Mouse (Mus musculus) stomach, embryonic 16.5 days (tissue): ENCODE results near the gene 2510009E07Rik. TPM values are rescaled to one million over a fixed set of nuclear protein-coding genes. Genes with fewer than 3 reads are reported as not detected.
"Not testable (repeated sequence)": the region's sequence is repeated elsewhere in the genome, so short reads cannot be mapped to it uniquely, and the experiment has no call there.

Experiments
- ATAC-seq: fragments of 200-750 bp; cut with Nextera tagmentation; 2 replicates; pipeline ENCODE4 v1.8.0; 2017; ENCODE audit warnings: moderate number of reproducible peaks, moderate TSS enrichment; ENCODE audit not compliant: insufficient read depth, low FRiP score
- H3K27ac ChIP-seq: fragments of 300-500 bp; sonication (generic); 2 replicates; pipeline ENCODE4 v1.5.1; 2014; ENCODE audit warnings: low read length
- H3K27me3 ChIP-seq: fragments of 300-500 bp; sonication (generic); 2 replicates; pipeline ENCODE4 v1.6.1; 2014; ENCODE audit warnings: low read length, control low read depth, mixed read lengths; ENCODE audit not compliant: control insufficient read depth, insufficient read depth
- H3K36me3 ChIP-seq: fragments of 300-500 bp; sonication (generic); 2 replicates; pipeline ENCODE4 v1.6.1; 2014; ENCODE audit warnings: low read length; ENCODE audit not compliant: control insufficient read depth, insufficient read depth
- H3K4me1 ChIP-seq: fragments of 300-500 bp; sonication (generic); 2 replicates; pipeline ENCODE4 v1.6.1; 2014; ENCODE audit warnings: low read length, control low read depth, mixed read lengths; ENCODE audit not compliant: control insufficient read depth, insufficient read depth
- H3K4me2 ChIP-seq: fragments of 300-500 bp; sonication (generic); 2 replicates; pipeline ENCODE4 v1.6.1; 2014; ENCODE audit warnings: low read depth, low read length, mixed read lengths
- H3K4me3 ChIP-seq: fragments of 300-500 bp; sonication (generic); replicated peaks from 2 replicates; pipeline ENCODE4 v1.5.1; 2014; ENCODE audit warnings: mild to moderate bottlenecking, low read length
- H3K9ac ChIP-seq: fragments of 300-500 bp; sonication (generic); 2 replicates; pipeline ENCODE4 v1.6.1; 2014; ENCODE audit warnings: low read length
- H3K9me3 ChIP-seq: fragments of 300-500 bp; sonication (generic); replicated peaks from 2 replicates; pipeline ENCODE4 v1.6.1; 2016; ENCODE audit warnings: low read length, control low read depth; ENCODE audit not compliant: control insufficient read depth
- WGBS: fragments of 180-500 bp; shearing (Covaris S2); extraction: QIAGEN DNeasy Blood & Tissue Kit; methylation state at CpG from one replicate; pipeline ENCODE4 v1.1.7; 2014; 5-methylcytosine and 5-hydroxymethylcytosine counted together
- polyA plus RNA-seq: library from polyadenylated mRNA; unstranded; fragments of >200 nt; fragmentation: Nextera tagmentation; extraction: Ambion mirVana; gene quantifications from 2 replicates; pipeline ENCODE4 v1.2.1, GENCODE M21; 2015

The 2510009E07Rik gene
- polyA plus RNA-seq, 1 experiment from 2014 or later = 17.9 TPM

- WGBS = 0% methylated on average over 45 of the region's 45 CpGs
- ATAC-seq = peak; percentile 58
- peak overlapping the region; percentile 91 for H3K27ac ChIP-seq
- H3K9me3 ChIP-seq = no peaks in the 10 kb centered on the region
- peak overlapping the region; percentile 96 for H3K9ac ChIP-seq
- H3K4me3 ChIP-seq = peak overlapping the region; percentile 87
- no peaks in the 10 kb centered on the region for H3K36me3 ChIP-seq
- H3K27me3 ChIP-seq = no peaks in the 10 kb centered on the region
- peak overlapping the region; percentile 99 for H3K4me2 ChIP-seq
- peaks cover 5% of the 10 kb centered on the region; the same call in 1 of the 2 replicates for H3K4me1 ChIP-seq
Observed at GRCm38 (mm10) chr16:21693981-21694462, 443 bp downstream of the 2510009E07Rik start.

GRCm38 (mm10) chr16:21690216-21690755, 4.2 kb downstream of the 2510009E07Rik start:
- Histone ChIP-seq H3K27me3 (no peaks in the 10 kb centered on the region), H3K9me3 (no peaks in the 10 kb centered on the region), H3K4me3 (no peak overlapping the region), H3K4me2 (no peak overlapping the region), H3K9ac (no peak overlapping the region), H3K4me1 (peaks cover 5% of the 10 kb centered on the region; the same call in 1 of the 2 replicates), H3K27ac (no peak overlapping the region), H3K36me3 (no peaks in the 10 kb centered on the region; the same call in 1 of the 2 replicates)
- 63% methylated on average over 5 of the region's 5 CpGs for WGBS
- ATAC-seq = no peak

GRCm38 (mm10) chr16:21689141-21689540, 5.3 kb downstream of the 2510009E07Rik start:
- H3K4me1 ChIP-seq = peaks cover 5% of the 10 kb centered on the region; the same call in 1 of the 2 replicates
- H3K9ac ChIP-seq = no peak overlapping the region
- H3K27ac ChIP-seq = no peak overlapping the region
- no peaks in the 10 kb centered on the region for H3K27me3 ChIP-seq
- no peak for ATAC-seq
- no peak overlapping the region for H3K4me3 ChIP-seq
- H3K4me2 ChIP-seq = no peak overlapping the region
- no peaks in the 10 kb centered on the region; the same call in 1 of the 2 replicates for H3K36me3 ChIP-seq
- 84% methylated on average over 5 of the region's 5 CpGs for WGBS
- no peaks in the 10 kb centered on the region for H3K9me3 ChIP-seq

- ATAC-seq = no peak
- Histone ChIP-seq H3K4me2 (no peak overlapping the region), H3K27me3 (no peaks in the 10 kb centered on the region), H3K27ac (no peak overlapping the region), H3K4me1 (no peaks in the 10 kb centered on the region), H3K9ac (no peak overlapping the region), H3K9me3 (no peaks in the 10 kb centered on the region), H3K4me3 (no peak overlapping the region), H3K36me3 (no peaks in the 10 kb centered on the region; the same call in 1 of the 2 replicates)
- WGBS = 74% methylated on average over 5 of the region's 5 CpGs
Observed at GRCm38 (mm10) chr16:21687406-21687805, 7.1 kb downstream of the 2510009E07Rik start.

- H3K36me3 ChIP-seq = no peaks in the 10 kb centered on the region
- H3K4me3 ChIP-seq = no peak overlapping the region
- no peaks in the 10 kb centered on the region for H3K9me3 ChIP-seq
- no peak overlapping the region for H3K4me2 ChIP-seq
- no peak for ATAC-seq
- H3K27ac ChIP-seq = no peak overlapping the region
- H3K9ac ChIP-seq = no peak overlapping the region
- 87% methylated on average over 7 of the region's 7 CpGs for WGBS
- H3K4me1 ChIP-seq = 0 out of 2 replicates have a peak, but pooled peaks cover 2% of the 10 kb centered on the region
- H3K27me3 ChIP-seq = no peaks in the 10 kb centered on the region
Observed at GRCm38 (mm10) chr16:21676791-21677190, 17.7 kb downstream of the 2510009E07Rik start.

GRCm38 (mm10) chr16:21673651-21674050, 20.8 kb downstream of the 2510009E07Rik start:
- not testable (repeated sequence) for H3K36me3 ChIP-seq, H3K4me2 ChIP-seq, H3K27me3 ChIP-seq, ATAC-seq, H3K27ac ChIP-seq, H3K4me3 ChIP-seq, H3K9me3 ChIP-seq, H3K9ac ChIP-seq, H3K4me1 ChIP-seq
- 91% methylated on average over 1 of the region's 1 CpGs for WGBS

GRCm38 (mm10) chr16:21673046-21673445, 21.4 kb downstream of the 2510009E07Rik start:
- H3K27ac ChIP-seq = not testable (repeated sequence)

GRCm38 (mm10) chr16:21671878-21672277, 22.6 kb downstream of the 2510009E07Rik start:
- no peak overlapping the region for H3K4me2 ChIP-seq
- no peaks in the 10 kb centered on the region for H3K36me3 ChIP-seq
- no peak overlapping the region for H3K4me3 ChIP-seq
- WGBS = 69% methylated on average over 4 of the region's 4 CpGs
- no peak overlapping the region for H3K9ac ChIP-seq
- H3K9me3 ChIP-seq = 0 out of 2 replicates have a peak, but pooled peaks cover 3% of the 10 kb centered on the region
- no peaks in the 10 kb centered on the region for H3K4me1 ChIP-seq
- H3K27me3 ChIP-seq = no peaks in the 10 kb centered on the region
- no peak for ATAC-seq
- no peak overlapping the region for H3K27ac ChIP-seq

More at GRCm38 (mm10) chr16:21673046-21673445, 21.4 kb downstream of the 2510009E07Rik start:
- H3K4me3 ChIP-seq, H3K36me3 ChIP-seq, ATAC-seq, H3K27me3 ChIP-seq, H3K9me3 ChIP-seq, H3K4me2 ChIP-seq, H3K9ac ChIP-seq, H3K4me1 ChIP-seq: not testable (repeated sequence)

- Histone ChIP-seq H3K4me2 (no peak overlapping the region), H3K27ac (no peak overlapping the region), H3K4me3 (no peak overlapping the region), H3K4me1 (no peaks in the 10 kb centered on the region), H3K27me3 (no peaks in the 10 kb centered on the region), H3K9me3 (0 out of 2 replicates have a peak, but pooled peaks cover 3% of the 10 kb centered on the region), H3K9ac (no peak overlapping the region), H3K36me3 (no peaks in the 10 kb centered on the region)
- WGBS = 35% methylated on average over 4 of the region's 4 CpGs
- ATAC-seq = no peak
Observed at GRCm38 (mm10) chr16:21665423-21665986, 29.0 kb downstream of the 2510009E07Rik start.
